Mouse (Mus musculus): ENCODE data around the gene Pax1. TPM values are rescaled to one million over a fixed set of nuclear protein-coding genes. Genes with fewer than 3 reads are reported as not detected.

Pax1 gene
- 0.54 and 1.7 TPM in 2 replicates for polyA plus RNA-seq (2016; fragmentation: Nextera tagmentation; extraction: Ambion mirVana)

- 2% methylated on average over 18 of the region's 18 CpGs for WGBS
- H3K36me3 ChIP-seq: no peaks in the 10 kb centered on the region
- H3K27me3 ChIP-seq (ENCODE audit: insufficient read depth, poor library complexity, severe bottlenecking): peaks cover 96% of the 10 kb centered on the region
- H3K9me3 ChIP-seq: no peaks in the 10 kb centered on the region
- no peak for DNase-seq (ENCODE audit: low spot score)
- peaks cover 20% of the 10 kb centered on the region for H3K4me1 ChIP-seq
- peak within 1 kb of the TSS; percentile 39; the same call in 1 of the 2 replicates for H3K4me3 ChIP-seq
- H3K27ac ChIP-seq: no peak within 1 kb of the TSS
These were observed at the start of gene Pax1 for GRCm38 (mm10) chr2:147361581-147361980. Pax1 (plus strand) TSS chr2:147361925.

- Histone ChIP-seq H3K27ac (no peak overlapping the region), H3K9me3 (no peaks in the 10 kb centered on the region), H3K27me3 (ENCODE audit: insufficient read depth, poor library complexity, severe bottlenecking) (peaks cover 13% of the 10 kb centered on the region), H3K4me1 (no peaks in the 10 kb centered on the region), H3K4me3 (no peak overlapping the region), H3K36me3 (no peaks in the 10 kb centered on the region)
- WGBS: 16% methylated on average over 9 of the region's 9 CpGs
- DNase-seq (ENCODE audit: low spot score): no peak
These were observed 40.7 kb upstream of the Pax1 start for GRCm38 (mm10) chr2:147321036-147321435.

GRCm38 (mm10) chr2:147325178-147325577, 36.5 kb upstream of the Pax1 start:
- Histone ChIP-seq H3K9me3 (no peaks in the 10 kb centered on the region), H3K4me3 (no peak overlapping the region), H3K27me3 (ENCODE audit: insufficient read depth, poor library complexity, severe bottlenecking) (peaks cover 10% of the 10 kb centered on the region), H3K27ac (no peak overlapping the region), H3K4me1 (no peaks in the 10 kb centered on the region), H3K36me3 (no peaks in the 10 kb centered on the region)
- DNase-seq (ENCODE audit: low spot score): no peak
- 83% methylated on average over 2 of the region's 2 CpGs for WGBS

- no peak for DNase-seq (ENCODE audit: low spot score)
- H3K27me3 ChIP-seq (ENCODE audit: insufficient read depth, poor library complexity, severe bottlenecking): no peaks in the 10 kb centered on the region
- no peaks in the 10 kb centered on the region for H3K9me3 ChIP-seq
- no peak overlapping the region for H3K4me3 ChIP-seq
- H3K27ac ChIP-seq: no peak overlapping the region
- no peaks in the 10 kb centered on the region for H3K4me1 ChIP-seq
- H3K36me3 ChIP-seq: no peaks in the 10 kb centered on the region
- WGBS: 67% methylated on average over 2 of the region's 2 CpGs
These were observed 29.0 kb upstream of the Pax1 start for GRCm38 (mm10) chr2:147332731-147333130.

GRCm38 (mm10) chr2:147338729-147339128, 23.0 kb upstream of the Pax1 start:
- H3K27ac ChIP-seq: no peak overlapping the region
- H3K4me1 ChIP-seq: no peaks in the 10 kb centered on the region
- no peaks in the 10 kb centered on the region for H3K9me3 ChIP-seq
- H3K36me3 ChIP-seq: no peaks in the 10 kb centered on the region
- no peak overlapping the region for H3K4me3 ChIP-seq
- no peak for DNase-seq (ENCODE audit: low spot score)
- WGBS: 58% methylated on average over 15 of the region's 15 CpGs
- H3K27me3 ChIP-seq (ENCODE audit: insufficient read depth, poor library complexity, severe bottlenecking): no peaks in the 10 kb centered on the region

GRCm38 (mm10) chr2:147339796-147340195, 21.9 kb upstream of the Pax1 start:
- Histone ChIP-seq H3K9me3 (no peaks in the 10 kb centered on the region), H3K4me1 (no peaks in the 10 kb centered on the region), H3K36me3 (no peaks in the 10 kb centered on the region), H3K27me3 (ENCODE audit: insufficient read depth, poor library complexity, severe bottlenecking) (no peaks in the 10 kb centered on the region), H3K4me3 (no peak overlapping the region), H3K27ac (no peak overlapping the region)
- 88% methylated on average over 4 of the region's 4 CpGs for WGBS
- DNase-seq (ENCODE audit: low spot score): no peak

- Histone ChIP-seq H3K27me3 (ENCODE audit: insufficient read depth, poor library complexity, severe bottlenecking) (no peaks in the 10 kb centered on the region), H3K4me3 (no peak overlapping the region), H3K27ac (no peak overlapping the region), H3K4me1 (no peaks in the 10 kb centered on the region), H3K36me3 (no peaks in the 10 kb centered on the region), H3K9me3 (no peaks in the 10 kb centered on the region)
- no peak for DNase-seq (ENCODE audit: low spot score)
- whole genome bisulfite sequencing: 19% methylated on average over 2 of the region's 2 CpGs
These were observed 19.5 kb upstream of the Pax1 start for GRCm38 (mm10) chr2:147342198-147342597.

- peaks cover 6% of the 10 kb centered on the region for H3K4me1 ChIP-seq
- 3% methylated on average over 4 of the region's 4 CpGs for WGBS
- H3K27ac ChIP-seq: no peak overlapping the region
- H3K9me3 ChIP-seq: no peaks in the 10 kb centered on the region
- peaks cover 90% of the 10 kb centered on the region for H3K27me3 ChIP-seq (ENCODE audit: insufficient read depth, poor library complexity, severe bottlenecking)
- no peak for DNase-seq (ENCODE audit: low spot score)
- H3K36me3 ChIP-seq: no peaks in the 10 kb centered on the region
- H3K4me3 ChIP-seq: no peak overlapping the region
These were observed 2.0 kb upstream of the Pax1 start for GRCm38 (mm10) chr2:147359716-147360115.

- 4% methylated on average over 7 of the region's 7 CpGs for WGBS
- Histone ChIP-seq H3K36me3 (no peaks in the 10 kb centered on the region), H3K27ac (no peak overlapping the region), H3K27me3 (ENCODE audit: insufficient read depth, poor library complexity, severe bottlenecking) (peaks cover 96% of the 10 kb centered on the region), H3K9me3 (no peaks in the 10 kb centered on the region), H3K4me3 (no peak overlapping the region), H3K4me1 (peaks cover 13% of the 10 kb centered on the region)
- DNase-seq (ENCODE audit: low spot score): no peak
These were observed 1.3 kb upstream of the Pax1 start for GRCm38 (mm10) chr2:147360401-147360800.

- peaks cover 17% of the 10 kb centered on the region for H3K4me1 ChIP-seq
- no peak overlapping the region for H3K4me3 ChIP-seq
- H3K9me3 ChIP-seq: no peaks in the 10 kb centered on the region
- H3K27ac ChIP-seq: no peak overlapping the region
- no peaks in the 10 kb centered on the region for H3K36me3 ChIP-seq
- no peak for DNase-seq (ENCODE audit: low spot score)
- H3K27me3 ChIP-seq (ENCODE audit: insufficient read depth, poor library complexity, severe bottlenecking): peaks cover 96% of the 10 kb centered on the region
- 2% methylated on average over 5 of the region's 5 CpGs for WGBS
These were observed 869 bp upstream of the Pax1 start for GRCm38 (mm10) chr2:147360856-147361255.

GRCm38 (mm10) chr2:147362316-147362715, 591 bp downstream of the Pax1 start:
- peak; percentile 82 for DNase-seq (ENCODE audit: low spot score)
- no peaks in the 10 kb centered on the region for H3K36me3 ChIP-seq
- H3K27me3 ChIP-seq (ENCODE audit: insufficient read depth, poor library complexity, severe bottlenecking): peaks cover 98% of the 10 kb centered on the region
- H3K4me3 ChIP-seq: 0 out of 2 replicates have a peak overlapping the region, but pooled peaks have one; percentile 39
- H3K27ac ChIP-seq: no peak overlapping the region
- H3K9me3 ChIP-seq: no peaks in the 10 kb centered on the region
- peaks cover 20% of the 10 kb centered on the region for H3K4me1 ChIP-seq
- under 1% methylated on average over 18 of the region's 18 CpGs for WGBS

- DNase-seq (ENCODE audit: low spot score): peak; percentile 68
- H3K27ac ChIP-seq: no peak overlapping the region
- H3K4me3 ChIP-seq: no peak overlapping the region
These were observed 1.8 kb downstream of the Pax1 start for GRCm38 (mm10) chr2:147363401-147364130.

GRCm38 (mm10) chr2:147364198-147364597, 2.5 kb downstream of the Pax1 start:
- peaks cover 92% of the 10 kb centered on the region for H3K27me3 ChIP-seq (ENCODE audit: insufficient read depth, poor library complexity, severe bottlenecking)
- no peaks in the 10 kb centered on the region for H3K9me3 ChIP-seq
- DNase-seq (ENCODE audit: low spot score): no peak
- no peak overlapping the region for H3K4me3 ChIP-seq
- no peaks in the 10 kb centered on the region for H3K36me3 ChIP-seq
- 14% methylated on average over 6 of the region's 6 CpGs for WGBS
- H3K4me1 ChIP-seq: peaks cover 30% of the 10 kb centered on the region
- H3K27ac ChIP-seq: no peak overlapping the region

More at GRCm38 (mm10) chr2:147363401-147364130, 1.8 kb downstream of the Pax1 start:
- 5% methylated on average over 6 of the region's 6 CpGs for WGBS
- Histone ChIP-seq H3K36me3 (no peaks in the 10 kb centered on the region), H3K27me3 (ENCODE audit: insufficient read depth, poor library complexity, severe bottlenecking) (peaks cover 98% of the 10 kb centered on the region), H3K4me1 (peaks cover 30% of the 10 kb centered on the region), H3K9me3 (no peaks in the 10 kb centered on the region)
